In genomic region chr16:60144370-60144769, GRCm38 (mm10) we compare ENCODE assay signal across 17 mouse cellular contexts.
"Had no signal": no experiment of that assay in that cellular context is flagged by ENCODE, and none has a peak within 500 bp of the region (broad histone marks: within the 10 kb centered on the region; RNA-seq: fewer than 3 reads in every experiment).

No protein-coding gene starts in this region.

- H3K9me3 ChIP-seq: kidney, embryonic 15.5 days; limb, embryonic 15.5 days; liver, embryonic 13.5 days; lung, embryonic 15.5 days; midbrain, embryonic 12.5 days; stomach, embryonic 15.5 days had no signal

- H3K4me1 ChIP-seq: kidney, embryonic 15.5 days; limb, embryonic 15.5 days; liver, embryonic 13.5 days; lung, embryonic 15.5 days; megakaryocyte, embryonic 14.5 days; midbrain, embryonic 12.5 days; stomach, embryonic 15.5 days had no signal

- H3K4me2 ChIP-seq: kidney, embryonic 15.5 days; limb, embryonic 15.5 days; liver, embryonic 13.5 days; lung, embryonic 15.5 days; midbrain, embryonic 12.5 days; stomach, embryonic 15.5 days had no signal

- H3K36me3 ChIP-seq: kidney, embryonic 15.5 days; limb, embryonic 15.5 days; liver, embryonic 13.5 days; lung, embryonic 15.5 days; midbrain, embryonic 12.5 days; stomach, embryonic 15.5 days had no signal

- H3K27ac ChIP-seq: kidney, embryonic 15.5 days; left cerebral cortex, adult 2 months; limb, embryonic 15.5 days; liver, embryonic 13.5 days; lung, embryonic 15.5 days; macrophage; midbrain, embryonic 12.5 days; stomach, embryonic 15.5 days had no signal

- ATAC-seq: liver, postnatal 0 days; midbrain, embryonic 16.5 days had no signal

- H3K4me3 ChIP-seq: kidney, embryonic 15.5 days; left cerebral cortex, adult 2 months; limb, embryonic 15.5 days; liver, embryonic 13.5 days; lung, embryonic 15.5 days; megakaryocyte, embryonic 14.5 days; midbrain, embryonic 12.5 days; stomach, embryonic 15.5 days had no signal

- DNase-seq: kidney, adult 2 months; kidney, postnatal 14 days; liver, embryonic 13.5 days; liver, postnatal 0 days; lung, postnatal 14 days; right cerebral cortex, postnatal 14 days; thymus, adult 2 months; thymus, postnatal 25 days had no signal

- H3K9ac ChIP-seq: kidney, embryonic 15.5 days; limb, embryonic 15.5 days; liver, embryonic 13.5 days; liver, postnatal 0 days; lung, embryonic 15.5 days; midbrain, embryonic 12.5 days; stomach, embryonic 15.5 days had no signal

- H3K27me3 ChIP-seq: kidney, embryonic 15.5 days; limb, embryonic 15.5 days; liver, embryonic 13.5 days; lung, embryonic 15.5 days; megakaryocyte, embryonic 14.5 days; midbrain, embryonic 12.5 days; stomach, embryonic 15.5 days had no signal
